Mouse (Mus musculus) G1E (cell line): ENCODE results near the gene Inpp5a. TPM values are rescaled to one million over a fixed set of nuclear protein-coding genes. Genes with fewer than 3 reads are reported as not detected.

ENCODE experiments used
- ATAC-seq: 2 replicates; pipeline ENCODE4 v1.8.0; 2016; ENCODE audit warnings: mild to moderate bottlenecking; ENCODE audit not compliant: insufficient number of reproducible peaks, poor library complexity, low FRiP score, severe bottlenecking; ENCODE audit errors: extremely low read depth
- DNase-seq: peaks from one replicate; pipeline ENCODE4 v3.0.0; 2012; ENCODE audit warnings: low spot score
- H3K27me3 ChIP-seq: 2 replicates; pipeline ENCODE4 v1.6.1; 2012; ENCODE audit warnings: mild to moderate bottlenecking, low read length, inconsistent platforms; ENCODE audit not compliant: insufficient read depth
- H3K36me3 ChIP-seq: replicated peaks from 2 replicates; pipeline ENCODE3; 2012; ENCODE audit warnings: mild to moderate bottlenecking, inconsistent platforms
- H3K4me1 ChIP-seq: 2 replicates; pipeline ENCODE4 v1.6.1; 2012; ENCODE audit warnings: low read depth, low read length, inconsistent platforms, mixed read lengths; ENCODE audit not compliant: insufficient read depth
- H3K4me3 ChIP-seq: 2 replicates; pipeline ENCODE4 v1.5.1; 2012; ENCODE audit warnings: low read depth, mild to moderate bottlenecking, inconsistent platforms, low read length, moderate library complexity, mixed read lengths
- H3K9me3 ChIP-seq: replicated peaks from 2 replicates; pipeline ENCODE4 v1.6.1; 2012; ENCODE audit warnings: inconsistent platforms
- CTCF ChIP-seq: IDR thresholded peaks from 2 replicates; pipeline ENCODE4 v1.5.1; 2012; ENCODE audit warnings: low read depth, low read length, inconsistent platforms, mixed read lengths
- GATA1 ChIP-seq: IDR thresholded peaks from 2 replicates; pipeline ENCODE4 v1.6.1; 2012; ENCODE audit warnings: borderline replicate concordance, low read length, inconsistent platforms, mixed read lengths
- GATA2 ChIP-seq: IDR thresholded peaks from 2 replicates; pipeline ENCODE4 v1.6.1; 2012; ENCODE audit warnings: low read depth, low read length, inconsistent platforms, borderline replicate concordance
- POLR2AphosphoS5 ChIP-seq: IDR thresholded peaks from 2 replicates; pipeline ENCODE4 v1.6.1; 2012; ENCODE audit warnings: low read depth, low read length, inconsistent platforms; ENCODE audit not compliant: insufficient replicate concordance
- TAL1 ChIP-seq: conservative IDR thresholded peaks from 2 replicates; pipeline ENCODE4 v1.6.1; 2012; ENCODE audit warnings: low read depth, low read length, inconsistent platforms, mixed read lengths
- polyA plus RNA-seq: library from polyadenylated mRNA; stranded (reverse); fragments of >175 nt; gene quantifications from 2 replicates; pipeline ENCODE4 v1.2.3, GENCODE M21; 2012
- total RNA-seq, 2 experiments: library from RNA; stranded (forward) in 1 of 2; stranded (reverse) in 1 of 2; fragments of 200-1000 nt in 1 of 2; fragments of >200 nt in 1 of 2; fragmentation: Nextera tagmentation in 1 of 2; gene quantifications; 2 replicates each; pipeline ENCODE4 v1.2.3; 2014 to 2017

Inpp5a gene
- total and polyA plus RNA-seq, 3 experiments, result 1.2 to 5.6 (median 2.5) TPM

DNA sequence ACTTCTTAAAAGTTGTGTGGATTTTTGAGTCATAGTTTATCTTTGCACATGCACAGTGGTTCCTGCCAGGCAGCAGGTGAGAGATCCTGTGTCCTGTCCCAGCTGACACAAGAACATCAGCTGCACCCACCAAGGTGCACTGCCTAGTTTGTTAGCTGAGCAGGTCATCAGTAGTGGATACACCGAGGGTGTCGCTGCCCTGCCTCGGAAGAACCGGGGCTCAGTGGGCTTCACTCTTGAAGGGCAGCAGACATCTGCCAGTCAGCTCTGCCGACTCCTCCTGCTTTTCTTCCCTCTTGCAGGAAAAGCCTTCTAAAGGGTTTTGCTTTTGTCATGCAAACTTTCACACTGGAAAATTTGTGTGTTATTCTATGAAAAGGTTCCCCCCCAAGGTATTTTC is 48.6 kb downstream of the Inpp5a start:
- H3K4me3 ChIP-seq, result no peak overlapping the region
- no peak for ATAC-seq
- no peak for TF ChIP-seq POLR2AphosphoS5
- no peak for TF ChIP-seq TAL1
- no peak for TF ChIP-seq CTCF
- no peak for TF ChIP-seq GATA1
- TF ChIP-seq GATA2, result no peak

DNA sequence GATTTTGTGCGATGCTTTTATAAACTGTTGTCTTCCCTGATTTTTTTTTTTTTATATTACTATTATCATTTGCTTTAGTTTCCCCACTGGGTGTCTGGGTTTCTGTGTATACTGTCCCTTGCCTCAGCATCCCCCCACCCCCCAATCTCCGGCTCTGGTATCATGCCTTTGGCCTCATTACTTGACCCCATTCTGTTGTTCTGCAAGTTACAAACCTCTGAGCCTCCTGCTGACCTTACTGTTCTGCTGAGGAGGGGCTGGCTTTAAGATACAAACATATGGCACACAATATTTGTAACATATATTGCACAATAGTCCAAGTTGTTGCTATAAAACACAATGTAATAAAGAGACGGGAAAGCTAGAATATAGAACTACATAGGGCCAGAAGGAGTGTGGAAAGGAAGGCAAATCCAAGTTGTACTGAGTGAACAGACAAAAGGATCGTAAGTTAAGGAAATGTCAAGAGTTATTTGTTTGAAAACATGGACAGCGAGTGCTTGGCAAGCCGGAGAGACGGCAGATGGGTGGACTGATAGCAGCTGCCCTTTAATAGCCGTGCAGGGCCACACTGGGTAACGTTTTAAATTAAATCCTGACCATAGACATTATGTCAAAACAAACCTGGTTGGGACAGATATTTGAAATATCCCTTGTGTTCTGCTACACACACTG is 49.2 kb downstream of the Inpp5a start:
- TF ChIP-seq POLR2AphosphoS5, result no peak
- TF ChIP-seq TAL1, result no peak
- TF ChIP-seq GATA2, result no peak
- no peak for TF ChIP-seq GATA1
- TF ChIP-seq CTCF, result no peak
- no peak overlapping the region for H3K4me3 ChIP-seq
- DNase-seq (no peak), ATAC-seq (no peak)
- no peaks in the 10 kb centered on the region for H3K4me1 ChIP-seq
- peaks cover 38% of the 10 kb centered on the region for H3K9me3 ChIP-seq
- H3K36me3 ChIP-seq, result no peaks in the 10 kb centered on the region
- H3K27me3 ChIP-seq, result no peaks in the 10 kb centered on the region

More for the DNA sequence above, 48.6 kb downstream of the Inpp5a start:
- Histone ChIP-seq H3K36me3 (no peaks in the 10 kb centered on the region), H3K4me1 (no peaks in the 10 kb centered on the region), H3K9me3 (peaks cover 36% of the 10 kb centered on the region), H3K27me3 (no peaks in the 10 kb centered on the region)
- no peak for DNase-seq

DNA sequence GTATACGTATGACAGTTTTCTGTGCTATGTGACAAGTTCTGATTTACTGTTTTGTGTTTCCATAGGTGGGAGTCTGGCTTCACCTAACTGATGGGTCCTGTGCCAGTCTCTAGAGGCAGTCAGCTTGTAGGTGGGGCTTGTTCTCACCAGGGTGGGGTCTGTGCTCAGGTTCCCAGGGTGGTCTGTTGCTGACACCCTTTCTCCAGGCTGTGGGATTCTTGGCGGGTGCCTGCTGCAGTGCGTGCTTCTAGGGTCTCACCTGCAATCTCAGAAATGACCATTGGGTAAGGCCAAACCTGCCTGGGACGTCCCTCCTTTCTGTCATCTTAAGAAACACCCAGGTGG is 49.7 kb downstream of the Inpp5a start:
- H3K4me3 ChIP-seq, result no peak overlapping the region
- no peak for ATAC-seq
- H3K27me3 ChIP-seq, result no peaks in the 10 kb centered on the region
- peaks cover 39% of the 10 kb centered on the region for H3K9me3 ChIP-seq
- TF ChIP-seq TAL1, result no peak
- TF ChIP-seq POLR2AphosphoS5, result no peak
- TF ChIP-seq CTCF, result no peak
- no peak for TF ChIP-seq GATA1
- no peaks in the 10 kb centered on the region for H3K4me1 ChIP-seq
- DNase-seq, result no peak
- no peaks in the 10 kb centered on the region for H3K36me3 ChIP-seq

DNA sequence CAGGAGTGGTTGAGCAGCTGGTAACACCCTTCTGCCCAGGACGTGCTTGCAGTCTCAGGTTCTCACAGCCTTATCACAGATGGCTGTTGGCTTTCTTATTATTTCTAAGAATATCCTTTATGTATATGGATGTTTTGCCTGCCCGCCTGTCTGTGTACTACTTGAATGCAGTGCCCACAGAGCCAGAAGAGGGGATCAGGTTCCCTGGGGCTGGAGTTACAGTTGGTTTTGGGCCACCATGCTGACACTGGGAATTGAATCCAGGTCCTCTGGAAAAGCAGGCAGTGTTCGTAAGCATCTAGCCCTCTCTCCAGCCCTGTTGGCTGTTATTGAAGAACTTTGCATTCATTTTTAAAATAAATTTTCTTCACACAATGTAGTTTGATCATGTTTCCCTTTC is 50.1 kb downstream of the Inpp5a start:
- H3K4me3 ChIP-seq, result no peak overlapping the region
- no peaks in the 10 kb centered on the region for H3K27me3 ChIP-seq
- H3K36me3 ChIP-seq, result no peaks in the 10 kb centered on the region
- TF ChIP-seq GATA2 (no peak), POLR2AphosphoS5 (no peak), TAL1 (no peak)
- DNase-seq, result no peak
- no peak for ATAC-seq
- H3K4me1 ChIP-seq, result no peaks in the 10 kb centered on the region
- H3K9me3 ChIP-seq, result peaks cover 36% of the 10 kb centered on the region

DNA sequence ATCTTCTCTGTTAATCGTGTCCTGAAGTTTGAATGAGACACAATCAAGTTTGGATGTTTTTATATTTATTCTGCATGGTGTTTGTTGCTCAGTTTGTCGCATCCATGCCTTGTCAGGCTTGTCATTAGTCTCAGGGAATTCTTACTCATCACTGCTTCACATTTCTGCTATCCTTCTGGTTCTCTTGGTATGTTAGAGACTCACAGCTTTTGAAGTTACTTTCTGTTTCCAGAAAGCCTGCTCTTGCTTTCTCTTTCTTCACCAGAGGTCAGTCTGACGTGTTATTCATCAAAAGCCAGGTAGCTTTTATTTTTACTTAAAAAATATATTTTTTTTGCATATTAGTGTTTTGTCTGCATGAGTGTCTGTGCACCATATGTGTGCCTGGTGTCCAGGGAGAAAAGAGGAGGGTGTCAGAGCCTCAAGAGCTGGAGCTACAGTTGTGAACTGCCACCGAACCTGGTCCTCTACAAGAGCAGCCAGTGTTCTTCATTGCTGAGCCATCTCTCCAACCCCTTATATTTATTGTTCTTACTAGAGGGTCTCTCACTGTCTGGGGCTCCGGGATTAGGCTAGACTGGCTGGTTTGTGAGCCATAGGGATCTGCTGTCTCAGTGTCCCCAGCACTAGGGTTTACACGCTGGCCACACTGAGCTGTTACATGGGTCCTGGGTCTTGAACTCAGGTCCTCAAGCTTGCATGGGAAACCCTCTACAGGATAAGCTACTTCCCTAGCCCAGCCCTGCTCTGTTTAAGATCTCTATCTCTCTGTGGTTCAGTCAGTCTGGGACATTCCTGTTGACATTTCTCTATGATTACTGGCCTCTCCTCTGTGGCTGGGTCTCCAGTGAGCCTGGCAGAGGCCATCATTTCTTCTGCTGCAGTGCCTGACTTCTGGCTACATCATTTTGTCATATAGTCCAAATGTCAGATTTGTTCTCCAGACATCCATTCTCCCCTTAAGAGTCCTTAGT is 51.3 kb downstream of the Inpp5a start:
- Histone ChIP-seq H3K9me3 (peaks cover 27% of the 10 kb centered on the region), H3K36me3 (no peaks in the 10 kb centered on the region), H3K4me3 (no peak overlapping the region), H3K27me3 (no peaks in the 10 kb centered on the region), H3K4me1 (no peaks in the 10 kb centered on the region)
- TF ChIP-seq POLR2AphosphoS5, result no peak
- no peak for TF ChIP-seq TAL1
- TF ChIP-seq CTCF, result no peak
- no peak for TF ChIP-seq GATA2
- no peak for TF ChIP-seq GATA1
- no peak for ATAC-seq
- no peak for DNase-seq

DNA sequence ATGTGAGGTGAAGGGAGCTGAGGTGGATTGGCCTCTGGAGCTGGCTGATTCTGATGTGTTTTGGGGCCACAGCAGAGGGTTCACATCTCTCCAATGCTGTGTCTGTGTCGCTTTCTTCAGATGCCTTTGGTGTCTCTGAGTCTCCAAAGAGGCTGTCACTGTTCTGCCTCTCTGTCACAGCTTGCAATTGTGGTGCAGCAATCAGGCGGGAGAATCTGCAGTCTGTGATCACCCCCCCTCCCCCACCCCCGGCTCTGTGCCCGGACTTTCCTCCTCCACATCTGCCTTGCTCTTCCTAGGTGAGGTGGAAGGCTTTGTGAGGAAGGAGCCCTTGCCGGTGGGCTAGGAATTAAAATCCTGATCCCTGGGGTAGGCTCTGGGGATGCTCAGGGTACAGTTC is 52.1 kb downstream of the Inpp5a start:
- TF ChIP-seq POLR2AphosphoS5, result no peak
- no peak for TF ChIP-seq TAL1
- TF ChIP-seq CTCF, result no peak
- no peak for TF ChIP-seq GATA2
- TF ChIP-seq GATA1, result no peak
- Histone ChIP-seq H3K27me3 (no peaks in the 10 kb centered on the region), H3K4me1 (no peaks in the 10 kb centered on the region), H3K36me3 (no peaks in the 10 kb centered on the region), H3K4me3 (no peak overlapping the region), H3K9me3 (peaks cover 30% of the 10 kb centered on the region)
- no peak for ATAC-seq
- DNase-seq, result no peak
